Mouse (Mus musculus) limb, embryonic 10.5 days (tissue): ENCODE data around the gene Med20. TPM values are rescaled to one million over a fixed set of nuclear protein-coding genes. Genes with fewer than 3 reads are reported as not detected.
"Not testable (repeated sequence)": the region's sequence is repeated elsewhere in the genome, so short reads cannot be mapped to it uniquely, and the experiment has no call there.

Experiments
- DNase-seq: peaks from one replicate; pipeline ENCODE4 v3.0.0-alpha.2; 2017; ENCODE audit warnings: low spot score
- H3K27ac ChIP-seq: fragments of 300-500 bp; sonication (generic); 2 replicates; pipeline ENCODE4 v1.5.1; 2016; ENCODE audit warnings: mild to moderate bottlenecking
- H3K27me3 ChIP-seq: fragments of 300-500 bp; sonication (generic); 2 replicates; pipeline ENCODE4 v1.6.1; 2016; ENCODE audit warnings: low read depth, mild to moderate bottlenecking; ENCODE audit not compliant: poor library complexity, severe bottlenecking
- H3K36me3 ChIP-seq: fragments of 300-500 bp; sonication (generic); 2 replicates; pipeline ENCODE4 v1.6.1; 2016; ENCODE audit warnings: mild to moderate bottlenecking, moderate library complexity
- H3K4me1 ChIP-seq: fragments of 300-500 bp; sonication (generic); 2 replicates; pipeline ENCODE4 v1.6.1; 2016
- H3K4me3 ChIP-seq: fragments of 300-500 bp; sonication (generic); 2 replicates; pipeline ENCODE4 v1.5.1; 2016; ENCODE audit warnings: mild to moderate bottlenecking, moderate library complexity
- H3K9me3 ChIP-seq: fragments of 300-500 bp; sonication (generic); replicated peaks from 2 replicates; pipeline ENCODE4 v1.6.1; 2016; ENCODE audit warnings: mild to moderate bottlenecking
- WGBS: fragments of 180-500 bp; shearing (Covaris S2); methylation state at CpG from one replicate; pipeline ENCODE4 v1.1.7; 2016; 5-methylcytosine and 5-hydroxymethylcytosine counted together
- polyA plus RNA-seq: library from polyadenylated mRNA; unstranded; fragments of >200 nt; fragmentation: Nextera tagmentation; extraction: Ambion mirVana; gene quantifications from 2 replicates; pipeline ENCODE4 v1.2.1, GENCODE M21; 2016

The Med20 gene
- polyA plus RNA-seq, 1 experiment from 2014 or later: 51.6 TPM

GRCm38 (mm10) chr17:47642992-47643391 is 31.6 kb downstream of the Med20 start:
- WGBS: 81% methylated on average over 2 of the region's 2 CpGs
- H3K9me3 ChIP-seq: no peaks in the 10 kb centered on the region
- H3K4me3 ChIP-seq: no peak overlapping the region
- no peaks in the 10 kb centered on the region for H3K36me3 ChIP-seq
- no peaks in the 10 kb centered on the region for H3K4me1 ChIP-seq
- H3K27ac ChIP-seq: no peak overlapping the region
- no peaks in the 10 kb centered on the region for H3K27me3 ChIP-seq
- DNase-seq: no peak

DNA sequence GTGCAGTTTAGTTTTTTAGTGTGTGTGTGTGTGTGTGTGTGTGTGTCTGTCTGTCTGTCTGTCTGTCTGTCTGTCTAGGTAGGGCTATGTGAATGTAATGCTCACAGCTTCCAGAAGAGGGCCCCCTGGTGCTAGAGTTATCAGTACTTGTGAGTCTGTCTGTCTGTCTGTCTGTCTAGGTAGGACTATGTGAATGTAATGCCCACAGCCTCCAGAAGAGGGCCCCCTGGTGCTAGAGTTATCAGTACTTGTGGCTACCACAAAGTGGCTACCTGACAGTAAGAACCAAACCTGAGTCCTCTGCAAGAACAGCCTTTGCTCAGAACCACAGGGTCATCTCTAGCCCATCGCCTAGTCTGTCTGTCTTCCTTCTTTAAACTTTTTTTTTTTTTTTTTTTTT is 35.3 kb downstream of the Med20 start:
- peak; percentile 58 for DNase-seq
- Histone ChIP-seq H3K4me3 (no peak overlapping the region), H3K9me3 (no peaks in the 10 kb centered on the region), H3K4me1 (no peaks in the 10 kb centered on the region), H3K27me3 (no peaks in the 10 kb centered on the region), H3K36me3 (no peaks in the 10 kb centered on the region; the same call in 1 of the 2 replicates), H3K27ac (no peak overlapping the region)
- WGBS: 59% methylated on average over 1 of the region's 1 CpGs

GRCm38 (mm10) chr17:47648966-47649365 is 37.6 kb downstream of the Med20 start:
- no peaks in the 10 kb centered on the region for H3K9me3 ChIP-seq
- H3K36me3 ChIP-seq: peaks cover 4% of the 10 kb centered on the region; the same call in 1 of the 2 replicates
- H3K4me3 ChIP-seq: no peak overlapping the region
- no peak for DNase-seq
- WGBS: 77% methylated on average over 4 of the region's 4 CpGs
- no peaks in the 10 kb centered on the region for H3K27me3 ChIP-seq
- H3K27ac ChIP-seq: no peak overlapping the region
- no peaks in the 10 kb centered on the region for H3K4me1 ChIP-seq

- peaks cover 4% of the 10 kb centered on the region; the same call in 1 of the 2 replicates for H3K36me3 ChIP-seq
- H3K27me3 ChIP-seq: no peaks in the 10 kb centered on the region
- H3K9me3 ChIP-seq: no peaks in the 10 kb centered on the region
- no peaks in the 10 kb centered on the region for H3K4me1 ChIP-seq
- no peak for DNase-seq
- no peak overlapping the region for H3K27ac ChIP-seq
- 81% methylated on average over 2 of the region's 2 CpGs for WGBS
- H3K4me3 ChIP-seq: no peak overlapping the region
Measured at GRCm38 (mm10) chr17:47651953-47652352, 40.6 kb downstream of the Med20 start.

GRCm38 (mm10) chr17:47654346-47654745 is 43.0 kb downstream of the Med20 start:
- WGBS: 95% methylated on average over 8 of the region's 8 CpGs
- not testable (repeated sequence) for H3K9me3 ChIP-seq, DNase-seq

DNA sequence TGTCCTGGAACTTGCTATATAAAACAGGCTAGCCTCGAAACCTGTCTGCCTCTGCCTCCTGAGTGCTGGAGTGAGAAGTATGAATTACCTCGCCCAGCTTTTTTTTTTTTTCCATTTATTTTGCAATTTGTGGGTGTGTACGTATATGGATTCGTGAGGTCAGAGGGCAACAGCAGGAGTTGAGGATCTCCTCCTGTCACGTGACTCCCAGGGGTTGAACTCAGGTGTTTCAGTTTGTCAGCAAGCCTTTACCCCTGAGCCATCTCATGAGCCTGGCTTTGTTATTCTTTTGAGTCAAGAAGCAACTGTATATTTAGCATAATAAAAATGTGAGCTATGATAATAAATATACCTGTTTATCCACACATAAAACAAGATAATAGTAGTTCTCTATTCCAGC is 44.3 kb downstream of the Med20 start:
- H3K27me3 ChIP-seq: no peaks in the 10 kb centered on the region
- no peaks in the 10 kb centered on the region for H3K9me3 ChIP-seq
- H3K36me3 ChIP-seq: peaks cover 8% of the 10 kb centered on the region; the same call in 1 of the 2 replicates
- H3K27ac ChIP-seq: no peak overlapping the region
- no peak for DNase-seq
- H3K4me3 ChIP-seq: no peak overlapping the region
- WGBS: 79% methylated on average over 5 of the region's 5 CpGs
- H3K4me1 ChIP-seq: no peaks in the 10 kb centered on the region

More at GRCm38 (mm10) chr17:47654346-47654745, 43.0 kb downstream of the Med20 start:
- not testable (repeated sequence) for H3K4me1 ChIP-seq, H3K4me3 ChIP-seq, H3K27me3 ChIP-seq, H3K27ac ChIP-seq, H3K36me3 ChIP-seq

- Histone ChIP-seq H3K36me3 (0 out of 2 replicates have a peak, but pooled peaks cover 8% of the 10 kb centered on the region), H3K4me3 (no peak overlapping the region), H3K9me3 (no peaks in the 10 kb centered on the region), H3K4me1 (no peaks in the 10 kb centered on the region), H3K27me3 (no peaks in the 10 kb centered on the region), H3K27ac (no peak overlapping the region)
- WGBS: 90% methylated on average over 4 of the region's 4 CpGs
- DNase-seq: no peak
Measured at GRCm38 (mm10) chr17:47657901-47658300, 46.5 kb downstream of the Med20 start.

GRCm38 (mm10) chr17:47658741-47659243 is 47.4 kb downstream of the Med20 start:
- Histone ChIP-seq H3K9me3 (no peaks in the 10 kb centered on the region), H3K27me3 (no peaks in the 10 kb centered on the region), H3K4me3 (no peak overlapping the region), H3K4me1 (no peaks in the 10 kb centered on the region), H3K36me3 (0 out of 2 replicates have a peak, but pooled peaks cover 4% of the 10 kb centered on the region), H3K27ac (no peak overlapping the region)
- no peak for DNase-seq
- WGBS: 86% methylated on average over 3 of the region's 3 CpGs

DNA sequence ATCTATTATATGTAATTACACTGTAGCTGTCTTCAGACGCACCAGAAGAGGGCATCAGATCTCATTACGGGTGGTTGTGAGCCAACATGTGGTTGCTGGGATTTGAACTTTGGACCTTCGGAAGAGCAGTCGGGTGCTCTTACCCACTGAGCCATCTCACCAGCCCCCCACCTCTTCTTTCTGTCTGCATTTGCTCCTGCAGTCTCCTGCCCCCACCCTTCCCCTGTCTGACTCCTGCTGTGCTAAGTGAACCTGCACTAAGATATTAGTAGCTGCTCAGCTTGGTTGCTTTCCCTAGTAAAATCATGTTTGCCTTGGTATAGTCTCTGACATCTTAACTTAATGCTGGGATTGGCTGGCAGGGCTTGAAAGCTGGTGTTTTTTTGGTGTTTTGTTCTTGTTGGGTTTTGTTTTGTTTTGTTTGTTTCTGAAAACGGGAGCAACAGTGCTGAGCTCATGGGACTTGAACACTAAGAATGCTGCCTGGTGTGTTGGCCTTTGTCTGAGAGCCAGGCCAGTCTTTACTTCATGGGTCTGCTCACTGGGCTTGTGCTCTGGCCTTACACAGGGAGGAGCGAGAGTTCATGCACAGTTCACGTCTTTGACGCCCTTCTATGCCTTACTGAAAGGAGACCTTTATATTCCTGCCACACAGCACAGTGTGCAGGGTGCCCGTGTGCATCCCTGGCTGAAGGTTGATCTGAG is 51.8 kb downstream of the Med20 start:
- no peak for DNase-seq
- H3K4me3 ChIP-seq: no peak overlapping the region
- H3K36me3 ChIP-seq: 0 out of 2 replicates have a peak, but pooled peaks cover 4% of the 10 kb centered on the region
- no peaks in the 10 kb centered on the region for H3K4me1 ChIP-seq
- H3K9me3 ChIP-seq: no peaks in the 10 kb centered on the region
- H3K27me3 ChIP-seq: no peaks in the 10 kb centered on the region
- no peak overlapping the region for H3K27ac ChIP-seq
- WGBS: 75% methylated on average over 9 of the region's 9 CpGs

GRCm38 (mm10) chr17:47664474-47664873 is 53.1 kb downstream of the Med20 start:
- Histone ChIP-seq H3K9me3 (no peaks in the 10 kb centered on the region), H3K36me3 (0 out of 2 replicates have a peak, but pooled peaks cover 4% of the 10 kb centered on the region), H3K4me1 (no peaks in the 10 kb centered on the region), H3K27ac (no peak overlapping the region), H3K27me3 (no peaks in the 10 kb centered on the region), H3K4me3 (no peak overlapping the region)
- WGBS: 91% methylated on average over 7 of the region's 7 CpGs
- no peak for DNase-seq

- 91% methylated on average over 4 of the region's 4 CpGs for WGBS
- H3K4me3 ChIP-seq: no peak overlapping the region
- peaks cover 23% of the 10 kb centered on the region for H3K4me1 ChIP-seq
- peaks cover 33% of the 10 kb centered on the region for H3K27me3 ChIP-seq
- DNase-seq: no peak
- no peaks in the 10 kb centered on the region for H3K36me3 ChIP-seq
- no peak overlapping the region for H3K27ac ChIP-seq
- no peaks in the 10 kb centered on the region for H3K9me3 ChIP-seq
Measured at GRCm38 (mm10) chr17:47669166-47669565, 57.8 kb downstream of the Med20 start.

DNA sequence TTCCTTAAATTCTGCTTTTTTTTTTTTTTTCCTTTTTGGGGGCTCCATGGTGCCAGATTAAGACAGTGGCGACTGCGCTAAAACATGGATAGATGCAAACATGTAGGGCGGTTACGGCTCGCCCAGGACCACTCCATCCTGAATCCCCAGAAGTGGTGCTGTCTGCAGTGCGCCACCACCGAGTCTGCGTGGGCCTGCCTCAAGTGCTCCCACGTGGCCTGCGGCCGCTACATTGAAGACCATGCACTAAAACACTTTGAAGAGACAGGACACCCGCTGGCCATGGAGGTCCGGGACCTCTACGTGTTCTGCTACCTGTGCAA is 60.6 kb downstream of the Med20 start:
- 7% methylated on average over 14 of the region's 14 CpGs for WGBS
- Histone ChIP-seq H3K36me3 (peaks cover 16% of the 10 kb centered on the region), H3K27ac (peak overlapping the region; percentile 72), H3K4me3 (peak overlapping the region; percentile 58), H3K9me3 (no peaks in the 10 kb centered on the region), H3K27me3 (peaks cover 33% of the 10 kb centered on the region), H3K4me1 (peaks cover 26% of the 10 kb centered on the region)
- no peak for DNase-seq

- peaks cover 19% of the 10 kb centered on the region for H3K36me3 ChIP-seq
- DNase-seq: peak; percentile 80
- peak overlapping the region; percentile 72 for H3K27ac ChIP-seq
- peaks cover 26% of the 10 kb centered on the region for H3K4me1 ChIP-seq
- 4% methylated on average over 68 of the region's 68 CpGs for WGBS
- peak overlapping the region; percentile 58 for H3K4me3 ChIP-seq
- peaks cover 33% of the 10 kb centered on the region for H3K27me3 ChIP-seq
- H3K9me3 ChIP-seq: no peaks in the 10 kb centered on the region
Measured at GRCm38 (mm10) chr17:47672311-47673111, 61.1 kb downstream of the Med20 start.
